Mouse (Mus musculus) hematopoietic stem cell, adult 5-6 weeks (primary cell): ENCODE data around the gene Nop2. TPM values are rescaled to one million over a fixed set of nuclear protein-coding genes. Genes with fewer than 3 reads are reported as not detected.

Experiments
- ATAC-seq, 2 experiments: fragments of 125-278 bp in 1 of 2; replicated peaks in 1 of 2; 2 replicates each; pipeline ENCODE4 v1.8.0; 2016 to 2017; ENCODE audit warnings: inconsistent platforms in 2 of 2, mild to moderate bottlenecking in 2 of 2, moderate number of reproducible peaks in 2 of 2, low read depth in 1 of 2, moderate TSS enrichment in 1 of 2; ENCODE audit not compliant: low FRiP score in 2 of 2, poor library complexity in 2 of 2, severe bottlenecking in 2 of 2, insufficient read depth in 1 of 2, low TSS enrichment in 1 of 2
- total RNA-seq: library from RNA; stranded (forward); fragments of 172-1452, 232-1000 nt; gene quantifications from 2 replicates; pipeline ENCODE4 v1.2.3, GENCODE M21; 2017

The Nop2 gene
- total RNA-seq, 1 experiment from 2014 or later, result 63.4 TPM

DNA sequence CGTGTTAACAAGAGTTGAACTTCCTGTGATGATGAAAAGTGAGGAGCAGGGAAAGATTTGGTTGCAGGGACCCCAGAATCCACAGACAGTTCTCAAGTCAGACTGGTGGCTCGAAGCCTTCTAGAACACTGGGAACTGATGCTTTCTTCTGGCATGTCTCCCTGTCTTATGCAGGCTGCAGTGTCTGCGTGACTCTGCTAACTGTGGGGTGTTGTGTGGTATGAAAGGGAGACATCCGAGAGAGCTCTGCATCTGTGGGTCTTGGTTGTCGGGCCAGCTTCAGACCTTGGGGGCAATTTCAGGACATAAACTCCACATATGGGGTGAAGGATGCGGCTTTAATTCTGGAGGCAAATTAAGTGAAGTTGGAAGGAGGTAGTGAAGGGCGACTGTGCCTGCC lies 14.4 kb downstream of the Nop2 start:
- ATAC-seq, result no peak

DNA sequence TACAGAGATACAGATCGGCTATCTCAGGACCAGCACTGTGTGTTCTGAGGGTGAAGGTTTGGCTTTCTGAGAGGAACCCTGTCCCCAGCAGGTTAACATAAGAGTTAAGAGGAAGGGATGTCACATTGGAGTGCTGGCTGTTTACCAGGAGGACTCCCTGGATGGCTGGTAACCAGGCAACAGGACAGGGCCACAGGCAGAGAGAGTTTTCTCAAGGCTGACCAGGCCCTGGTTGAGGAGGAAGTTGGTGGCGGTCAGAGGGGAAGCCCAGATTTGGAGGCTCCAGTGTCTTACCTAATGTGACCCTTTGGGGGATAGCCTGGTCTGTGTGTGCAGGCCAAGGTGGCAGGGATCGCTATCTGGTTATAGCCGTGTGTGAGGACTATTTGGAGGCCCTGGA lies 15.1 kb downstream of the Nop2 start:
- peak in 1 of 2 experiments; percentile 30; a peak in 1 of 4 replicates for ATAC-seq

DNA sequence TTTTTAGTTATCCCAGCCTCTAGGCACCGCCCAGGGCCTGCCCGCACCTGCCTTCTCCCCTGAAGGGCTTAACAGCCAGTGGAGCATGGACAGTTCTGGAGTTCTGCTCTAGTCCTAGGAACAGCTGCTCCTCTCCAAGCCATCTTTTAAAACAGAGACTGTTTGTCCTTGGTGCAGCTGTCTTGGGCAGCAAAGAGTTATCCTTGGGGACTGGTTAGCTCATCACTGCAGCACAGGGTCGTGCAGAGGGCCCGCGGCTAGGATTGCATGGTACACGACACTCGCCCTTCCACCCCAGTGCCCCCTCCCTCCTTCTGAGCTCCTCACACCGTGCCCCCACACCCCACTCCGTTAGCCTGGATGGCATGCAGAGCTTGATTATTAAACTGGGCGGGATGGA lies 15.6 kb downstream of the Nop2 start:
- ATAC-seq, result no peak

DNA sequence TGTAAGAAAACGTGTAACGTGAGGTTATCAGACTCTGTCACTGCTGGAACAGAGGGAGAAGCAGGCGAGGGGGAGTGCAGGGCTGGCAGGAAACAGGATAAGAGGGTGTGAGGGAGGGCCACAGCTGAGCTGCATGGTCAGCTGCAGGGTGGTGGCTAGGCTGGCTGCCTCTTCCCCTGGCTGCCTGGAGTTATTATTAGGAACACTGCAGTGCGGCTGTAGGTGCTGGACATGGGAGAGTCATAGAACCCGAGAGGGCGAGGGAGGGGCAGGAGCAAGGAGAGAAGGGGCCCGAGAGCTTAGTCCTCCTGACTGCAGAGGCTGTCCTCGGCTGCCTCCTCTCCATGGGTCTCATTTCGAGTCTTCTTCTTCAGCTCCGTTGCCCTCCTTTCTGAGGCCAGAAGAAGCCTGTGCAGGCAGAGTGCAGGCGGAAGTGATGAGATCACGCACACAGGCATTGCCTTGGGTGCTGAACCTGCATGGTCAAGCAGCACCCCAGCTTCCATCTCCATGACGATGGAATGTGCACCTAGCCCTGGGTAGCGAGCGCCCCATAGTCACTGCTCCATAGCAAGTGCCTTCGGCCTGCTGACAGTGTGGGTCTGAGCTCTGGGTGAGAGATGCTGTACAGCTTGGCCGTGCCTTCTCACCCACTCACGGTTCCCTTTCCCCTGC lies 16.7 kb downstream of the Nop2 start:
- no peak; a peak in 1 of 4 replicates for ATAC-seq

DNA sequence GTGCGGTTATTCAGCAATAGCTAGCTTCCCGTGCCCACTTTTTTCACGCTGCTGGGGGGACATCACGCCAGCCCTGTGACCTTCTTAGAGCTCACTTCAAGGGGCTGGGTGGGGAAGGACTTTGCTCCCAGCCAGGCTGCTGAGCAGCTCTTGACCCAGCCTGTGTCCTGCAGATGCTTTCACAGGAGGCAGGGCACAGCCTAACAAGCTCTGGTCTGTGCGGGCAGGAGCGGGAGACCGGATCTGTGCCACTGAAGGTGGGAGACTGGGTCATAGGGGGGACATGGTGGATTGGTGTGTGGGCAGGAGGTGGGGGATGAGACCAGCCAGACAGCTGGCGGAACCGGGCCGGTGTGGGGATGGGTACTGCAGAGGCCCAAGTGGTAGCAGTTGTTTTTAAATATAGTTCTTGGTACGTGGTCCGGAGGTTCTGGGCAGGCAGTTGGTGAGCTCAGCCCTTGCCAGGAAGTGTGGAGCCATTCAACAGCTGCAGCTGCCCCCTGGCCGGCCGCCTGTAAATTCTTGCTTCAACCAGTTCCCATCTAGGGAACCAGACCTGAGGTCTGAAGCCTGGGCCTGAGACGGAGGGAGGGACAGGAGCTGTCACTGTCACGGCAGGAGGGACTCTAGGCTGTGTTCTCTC lies 17.3 kb downstream of the Nop2 start:
- no peak for ATAC-seq

DNA sequence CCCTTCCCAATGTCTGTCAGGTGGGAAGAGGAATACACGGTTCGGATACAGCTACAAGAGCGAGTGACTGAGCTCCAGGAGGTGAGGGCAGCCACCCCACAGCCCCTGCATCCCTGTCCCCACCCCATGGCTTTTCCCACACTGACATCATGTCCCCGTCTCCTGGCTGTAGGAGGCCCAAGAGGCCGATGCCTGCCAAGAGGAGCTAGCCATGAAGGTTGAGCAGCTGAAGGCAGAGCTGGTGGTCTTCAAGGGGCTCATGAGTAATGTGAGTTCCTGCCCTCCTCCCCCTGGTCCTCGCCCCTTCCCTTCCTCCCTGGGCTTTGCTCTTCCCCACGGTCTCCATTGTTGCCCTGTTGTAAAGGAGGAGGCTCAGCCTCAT lies 17.9 kb downstream of the Nop2 start:
- no peak for ATAC-seq

DNA sequence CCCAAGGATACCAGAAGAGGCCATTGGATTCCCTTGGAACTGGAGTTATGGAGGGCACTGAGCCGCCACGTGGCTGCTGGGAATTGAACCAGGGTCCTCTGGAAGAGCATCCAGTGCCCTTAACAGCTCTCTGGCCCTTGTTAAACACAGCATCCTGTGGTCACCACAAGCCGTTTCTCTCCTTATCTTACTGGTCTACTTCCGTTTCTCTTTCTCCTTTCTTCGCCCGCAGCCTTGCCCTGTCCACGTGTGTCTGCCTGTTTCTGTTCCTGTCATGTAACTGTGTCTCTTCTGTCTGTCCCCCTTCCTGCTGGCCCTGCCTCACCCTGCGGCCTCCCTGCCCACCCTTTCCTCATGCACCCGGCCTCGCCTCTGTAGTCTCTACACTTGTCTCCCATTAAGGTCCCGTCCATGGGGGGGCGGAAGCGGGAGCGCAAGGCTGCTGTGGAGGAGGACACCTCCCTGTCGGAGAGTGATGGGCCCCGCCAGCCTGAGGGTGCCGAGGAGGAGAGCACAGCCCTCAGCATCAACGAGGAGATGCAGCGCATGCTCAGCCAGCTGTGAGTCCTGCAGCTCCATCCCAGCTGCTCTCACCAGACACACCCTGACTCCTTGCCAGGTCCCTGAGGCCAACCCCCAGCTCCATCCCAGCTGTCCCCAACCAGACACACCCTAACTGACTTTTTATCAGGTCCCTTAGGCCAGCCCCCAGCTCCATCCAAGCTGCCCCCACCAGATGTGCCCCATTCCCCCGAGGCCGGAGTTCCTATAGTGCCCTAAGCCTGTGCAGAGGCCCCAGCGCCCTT lies 20.7 kb downstream of the Nop2 start:
- no peak for ATAC-seq

DNA sequence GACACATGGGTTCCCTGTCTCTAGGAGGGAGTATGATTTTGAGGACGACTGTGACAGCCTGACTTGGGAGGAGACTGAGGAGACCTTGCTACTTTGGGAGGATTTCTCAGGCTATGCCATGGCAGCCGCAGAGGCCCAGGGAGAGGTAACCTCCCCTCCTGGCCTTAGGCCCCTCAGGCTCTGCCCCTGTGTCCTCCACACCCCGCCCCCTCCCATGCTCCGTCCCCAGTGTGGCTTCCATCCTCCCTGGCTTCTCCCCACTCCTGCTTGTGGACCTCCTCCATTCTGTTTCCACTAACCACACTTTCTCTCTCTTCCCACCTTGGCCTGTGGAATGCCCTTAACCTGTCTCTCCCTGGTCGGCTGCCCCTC lies 21.3 kb downstream of the Nop2 start:
- ATAC-seq, result no peak

DNA sequence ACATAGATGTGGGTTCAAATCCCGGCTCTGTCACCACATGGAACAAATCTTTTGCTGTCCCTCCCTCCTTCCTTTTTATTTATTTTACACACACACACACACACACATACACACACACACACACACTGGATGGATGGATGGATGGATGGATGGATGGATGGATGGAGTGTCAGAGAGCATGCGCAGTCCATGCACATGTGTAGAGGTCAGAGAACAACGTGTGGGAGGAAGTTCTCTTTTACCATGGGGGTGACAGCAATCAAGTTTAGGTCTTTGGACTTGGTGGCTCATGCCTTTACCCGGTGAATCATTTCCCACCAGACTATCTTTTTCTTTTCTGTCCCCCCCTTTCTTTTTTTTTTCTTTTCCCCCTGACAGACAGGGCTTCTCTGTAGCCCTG lies 22.0 kb downstream of the Nop2 start:
- ATAC-seq, result no peak

DNA sequence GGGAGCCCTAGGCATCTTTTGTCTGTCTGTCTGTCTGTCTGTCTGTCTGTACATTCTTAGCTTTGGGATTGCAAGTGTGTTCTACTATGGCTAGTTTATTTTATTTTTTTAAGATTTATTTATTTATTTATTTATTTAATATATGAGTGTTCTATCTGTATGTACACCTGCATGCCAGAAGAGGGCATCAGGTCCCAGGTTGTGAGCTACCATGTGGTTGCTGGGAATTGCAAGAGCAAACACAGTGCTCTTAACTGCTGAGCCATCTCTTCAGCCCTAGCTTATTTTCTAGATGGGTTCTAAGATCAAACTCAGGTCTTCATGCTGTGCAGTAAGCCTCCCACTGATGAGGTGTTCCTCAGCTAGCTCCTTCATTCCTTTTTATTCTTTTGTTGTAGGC lies 22.8 kb downstream of the Nop2 start:
- 0 out of 4 replicates have a peak, but pooled peaks of 1 of the 2 experiments have one; percentile 17 for ATAC-seq

DNA sequence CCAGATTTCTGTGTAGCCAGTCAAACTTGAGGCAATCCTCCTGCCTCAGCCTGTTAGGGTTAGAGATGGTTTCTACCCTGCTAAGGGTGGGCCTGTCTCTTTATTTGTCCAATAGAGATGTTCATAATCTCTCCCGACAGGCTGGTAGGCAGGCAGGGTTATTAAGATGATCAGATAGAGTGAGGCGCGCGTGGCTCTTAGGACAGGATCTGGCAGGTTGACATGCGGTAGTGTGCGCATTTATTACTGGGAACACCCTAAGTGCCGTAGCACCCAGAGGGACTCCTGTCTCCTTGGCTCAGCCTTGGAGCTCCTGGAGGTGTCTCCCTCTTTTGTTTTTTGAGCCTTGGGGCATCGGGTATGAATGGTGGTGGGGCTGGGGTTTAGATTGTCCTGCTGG lies 23.6 kb downstream of the Nop2 start:
- ATAC-seq, result no peak

DNA sequence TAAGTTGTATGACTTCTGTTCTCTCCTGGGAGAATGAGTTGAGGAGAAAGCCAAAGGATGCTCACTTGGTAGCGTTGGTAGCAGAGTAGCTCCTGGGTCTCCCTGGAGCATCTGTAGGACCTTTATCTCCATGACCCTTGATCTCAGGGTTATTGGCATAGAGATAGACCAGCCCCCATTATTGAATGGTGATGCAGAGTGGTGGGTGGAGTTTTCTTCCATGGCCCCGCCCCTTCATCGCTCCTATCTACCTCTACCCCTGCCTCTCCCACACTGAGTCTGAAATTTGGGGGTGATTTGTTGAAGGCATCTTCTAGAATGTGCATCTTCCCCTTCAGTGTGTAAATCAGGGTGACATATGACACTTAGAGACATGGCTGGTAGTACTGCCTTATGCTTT lies 24.8 kb downstream of the Nop2 start:
- ATAC-seq, result no peak

DNA sequence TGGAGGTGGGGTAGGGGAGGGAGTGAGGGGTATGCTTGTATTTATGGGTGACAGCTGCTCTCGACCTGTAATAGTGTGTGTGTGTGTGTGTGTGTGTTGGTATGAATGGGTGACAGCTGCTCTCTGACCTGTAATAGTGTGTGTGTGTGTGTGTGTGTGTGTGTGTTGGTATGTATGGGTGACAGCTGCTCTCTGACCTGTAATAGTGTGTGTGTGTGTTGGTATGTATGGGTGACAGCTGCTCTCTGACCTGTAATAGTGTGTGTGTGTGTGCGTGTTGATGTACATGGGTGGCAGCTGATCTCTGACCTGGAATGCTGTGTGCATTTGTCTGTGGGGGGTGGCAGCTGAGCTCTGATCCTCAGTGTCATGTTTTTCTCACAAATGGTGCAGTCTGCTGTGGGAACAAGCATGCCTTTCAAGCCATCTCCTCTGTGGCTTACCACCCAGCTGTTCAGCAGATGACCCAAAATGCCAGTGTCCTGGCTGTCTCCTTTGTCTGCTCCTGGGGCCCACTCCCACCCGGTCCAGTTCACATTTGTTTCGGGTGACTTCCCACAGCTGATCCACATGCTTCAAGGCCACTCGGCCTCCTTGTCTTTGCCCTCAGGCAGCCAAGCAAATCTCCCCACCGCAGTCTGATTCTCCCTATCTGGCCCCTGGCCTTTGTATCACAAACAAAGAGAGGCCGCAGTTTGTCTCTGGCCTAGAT lies 25.4 kb downstream of the Nop2 start:
- ATAC-seq, result no peak

DNA sequence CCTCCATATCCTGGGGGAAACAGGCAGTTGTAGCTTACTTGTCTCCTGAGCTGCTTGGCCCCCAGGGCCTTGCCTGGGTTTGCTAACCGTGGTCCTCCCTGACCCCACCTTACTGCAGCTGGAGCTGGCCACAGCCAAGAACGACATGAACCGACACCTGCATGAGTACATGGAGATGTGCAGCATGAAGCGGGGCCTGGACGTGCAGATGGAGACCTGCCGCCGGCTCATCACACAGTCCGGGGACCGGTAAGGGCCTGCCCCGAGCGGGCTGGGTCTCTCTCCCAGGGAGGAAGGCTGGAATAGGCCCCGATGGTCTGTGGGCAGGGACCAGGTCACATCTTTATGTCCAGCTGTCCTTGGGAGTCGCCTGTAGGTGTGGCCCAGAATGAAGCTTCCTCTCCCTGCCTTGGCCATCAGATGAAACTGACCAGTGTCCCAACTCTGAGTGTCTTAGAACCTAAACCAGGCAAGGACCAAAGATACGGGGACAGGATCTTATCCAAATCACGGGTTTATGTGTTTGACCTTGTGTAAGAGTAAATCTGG lies 27.3 kb downstream of the Nop2 start:
- ATAC-seq, result no peak

DNA sequence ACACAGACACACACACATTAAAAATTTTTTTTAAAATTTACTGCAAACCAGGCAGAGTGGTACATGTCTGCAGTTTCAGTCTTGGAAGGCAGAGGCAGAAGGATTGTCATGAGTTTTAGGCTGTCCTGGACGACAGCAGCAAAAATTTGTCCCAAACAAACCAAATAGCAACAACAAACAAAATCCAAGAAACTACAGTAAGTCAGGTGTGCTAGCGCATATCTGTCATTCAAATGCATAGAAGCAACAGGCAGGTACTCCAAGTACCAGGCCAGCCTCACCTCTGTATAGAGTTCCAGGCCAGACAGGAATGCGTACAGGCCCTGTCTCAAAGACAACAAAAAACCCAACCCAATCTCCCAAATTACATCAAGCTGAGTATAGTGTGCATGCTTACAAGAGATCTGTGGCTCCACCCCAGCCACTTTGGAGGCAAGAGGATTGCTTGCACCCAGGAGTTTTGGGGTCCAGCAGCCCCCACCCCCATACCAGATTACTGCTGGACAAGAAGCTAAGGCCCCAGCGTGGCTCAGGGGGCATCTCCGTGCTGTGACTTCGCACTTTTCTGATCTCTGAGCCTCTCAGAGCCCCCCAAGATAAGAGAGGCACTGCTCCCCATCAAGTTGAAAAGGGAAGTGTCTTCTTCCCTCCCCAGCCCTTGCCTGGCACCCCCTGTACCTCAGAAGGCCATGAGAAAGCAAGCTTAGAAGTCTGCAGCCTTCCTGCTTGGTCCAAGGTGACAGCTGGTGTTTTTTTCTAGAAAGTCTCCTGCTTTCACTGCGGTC lies 28.3 kb downstream of the Nop2 start:
- no peak for ATAC-seq

DNA sequence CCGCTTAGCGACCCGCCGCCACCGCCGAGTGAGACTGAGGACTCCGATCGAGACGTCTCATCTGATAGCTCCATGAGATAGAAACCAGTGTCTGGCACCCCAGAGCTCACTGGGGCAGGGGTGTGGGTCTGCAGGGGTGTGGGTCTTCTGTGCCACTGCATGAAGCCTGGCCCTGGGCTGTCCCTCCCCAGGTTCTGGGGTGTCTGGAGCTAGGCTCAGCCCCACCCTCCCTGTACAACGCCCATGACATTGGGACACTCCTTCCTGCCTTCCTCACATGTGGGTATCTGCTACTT lies 28.8 kb downstream of the Nop2 start:
- no peak for ATAC-seq
